Mouse (Mus musculus) lung, postnatal 0 days (tissue): ENCODE results near the gene Gpr137. TPM values are rescaled to one million over a fixed set of nuclear protein-coding genes. Genes with fewer than 3 reads are reported as not detected.

Experiments
- ATAC-seq: fragments of 200-750 bp; cut with Nextera tagmentation; 2 replicates; pipeline ENCODE4 v1.8.0; 2017; ENCODE audit warnings: moderate library complexity
- DNase-seq: peaks from one replicate; pipeline ENCODE4 v3.0.0-alpha.2; 2016; ENCODE audit warnings: low spot score
- H3K27ac ChIP-seq: fragments of 300-500 bp; sonication (generic); 2 replicates; pipeline ENCODE4 v1.5.1; 2014; ENCODE audit warnings: antibody characterized with exemption, mild to moderate bottlenecking, low read length, mixed read lengths
- H3K27me3 ChIP-seq: fragments of 300-500 bp; sonication (generic); replicated peaks from 2 replicates; pipeline ENCODE4 v1.6.1; 2014; ENCODE audit warnings: low read length, mixed read lengths; ENCODE audit not compliant: insufficient read depth
- H3K36me3 ChIP-seq: fragments of 300-500 bp; sonication (generic); 2 replicates; pipeline ENCODE4 v1.6.1; 2014; ENCODE audit warnings: low read length, mixed read lengths; ENCODE audit not compliant: insufficient read depth
- H3K4me1 ChIP-seq: fragments of 300-500 bp; sonication (generic); 2 replicates; pipeline ENCODE4 v1.6.1; 2014; ENCODE audit warnings: antibody characterized with exemption, low read depth, low read length, mixed read lengths; ENCODE audit not compliant: insufficient read depth
- H3K4me2 ChIP-seq: fragments of 300-500 bp; sonication (generic); replicated peaks from 2 replicates; pipeline ENCODE4 v1.6.1; 2014; ENCODE audit warnings: low read depth, mild to moderate bottlenecking, low read length, moderate library complexity, mixed read lengths
- H3K4me3 ChIP-seq: fragments of 300-500 bp; sonication (generic); 2 replicates; pipeline ENCODE4 v1.5.1; 2014; ENCODE audit warnings: low read depth, low read length
- H3K9ac ChIP-seq: fragments of 300-500 bp; sonication (generic); replicated peaks from 2 replicates; pipeline ENCODE4 v1.6.1; 2014; ENCODE audit warnings: low read depth, mild to moderate bottlenecking
- H3K9me3 ChIP-seq: fragments of 300-500 bp; sonication (generic); 2 replicates; pipeline ENCODE4 v1.6.1; 2016; ENCODE audit warnings: low read length, mixed read lengths
- CTCF ChIP-seq: IDR thresholded peaks from 2 replicates; pipeline ENCODE4 v1.5.1; 2016; ENCODE audit warnings: antibody characterized with exemption, mild to moderate bottlenecking
- EP300 ChIP-seq: IDR thresholded peaks from 2 replicates; pipeline ENCODE4 v1.6.1; 2016; ENCODE audit warnings: antibody characterized with exemption, mild to moderate bottlenecking, control low read depth
- WGBS: fragments of 180-500 bp; shearing (Covaris S2); extraction: QIAGEN DNeasy Blood & Tissue Kit; methylation state at CpG from one replicate; pipeline ENCODE4 v1.1.7; 2014; 5-methylcytosine and 5-hydroxymethylcytosine counted together
- polyA plus RNA-seq: library from polyadenylated mRNA; unstranded; fragments of >200 nt; fragmentation: Nextera tagmentation; extraction: Ambion mirVana; gene quantifications from 2 replicates; pipeline ENCODE4 v1.2.1, GENCODE M21; 2015

The Gpr137 gene
- polyA plus RNA-seq, 1 experiment from 2014 or later: 33.5 TPM

DNA sequence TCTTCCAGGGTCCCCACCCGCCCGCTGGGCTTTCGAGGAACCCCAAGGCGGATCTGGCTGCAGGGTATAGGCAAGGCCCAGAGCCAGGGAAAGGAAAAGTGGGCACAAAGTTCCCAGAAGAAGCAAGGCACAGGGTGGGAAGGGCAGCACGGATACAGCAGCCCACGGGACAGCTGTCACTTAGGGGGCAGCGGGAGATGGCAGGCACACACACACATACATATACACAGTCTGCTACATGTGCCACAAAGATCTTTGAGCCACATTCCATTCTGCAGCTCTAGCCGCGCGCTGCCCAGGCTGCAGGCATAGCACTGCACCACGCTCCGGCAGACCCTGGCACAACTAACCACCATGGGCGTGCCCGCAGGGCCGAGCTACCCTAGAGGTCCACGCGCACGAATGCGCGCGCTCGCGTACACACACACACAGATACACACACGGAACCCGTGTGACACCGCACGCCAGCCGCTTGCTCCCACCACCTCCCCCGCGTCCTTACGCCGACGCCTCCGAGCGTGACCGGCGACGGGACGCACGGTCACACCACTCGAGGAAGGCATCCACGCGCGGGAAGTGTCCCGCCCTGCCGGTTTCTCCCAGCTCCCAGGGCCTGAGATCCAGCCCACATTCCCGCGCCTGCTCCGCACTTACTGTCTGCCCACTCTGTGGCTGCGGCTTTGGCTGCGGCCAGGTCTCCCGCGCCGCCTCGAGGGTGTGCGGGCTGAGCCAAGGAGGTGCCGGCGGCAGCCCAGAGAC, 8.7 kb downstream of the Gpr137 start:
- ATAC-seq (peak; percentile 53), DNase-seq (no peak)
- no peaks in the 10 kb centered on the region for H3K9me3 ChIP-seq
- peaks cover 47% of the 10 kb centered on the region for H3K27me3 ChIP-seq
- no peaks in the 10 kb centered on the region for H3K36me3 ChIP-seq
- 6% methylated on average over 54 of the region's 58 CpGs for WGBS
- peak overlapping the region; percentile 72 for H3K4me2 ChIP-seq
- no peak overlapping the region for H3K27ac ChIP-seq
- H3K9ac ChIP-seq: no peak overlapping the region; the same call in 1 of the 2 replicates
- TF ChIP-seq EP300 (no peak), CTCF (no peak)
- peaks cover 5% of the 10 kb centered on the region; the same call in 1 of the 2 replicates for H3K4me1 ChIP-seq
- H3K4me3 ChIP-seq: peak overlapping the region; percentile 35

- TF ChIP-seq CTCF (no peak), EP300 (no peak)
Observed at GRCm38 (mm10) chr19:6933102-6933435, 9.2 kb downstream of the Gpr137 start.

DNA sequence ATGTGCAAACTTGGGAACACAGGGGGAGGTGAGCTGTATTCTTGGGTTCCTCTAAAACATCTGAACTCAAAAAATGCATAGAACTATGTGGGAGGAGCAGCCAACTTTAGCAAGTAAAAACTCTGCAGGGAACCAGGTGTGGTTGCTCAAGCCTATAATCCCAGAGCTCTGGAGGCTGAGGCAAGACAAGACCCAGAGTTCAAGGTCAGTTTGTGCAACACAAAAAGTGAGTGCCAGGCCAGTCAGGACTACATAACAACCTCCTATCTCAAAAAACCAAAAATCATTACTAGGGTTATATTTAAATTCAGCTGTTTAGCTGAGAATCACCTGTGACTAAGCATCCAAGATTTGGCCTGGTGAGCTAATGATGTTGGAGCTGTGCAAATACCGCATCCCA, 10.3 kb downstream of the Gpr137 start:
- Histone ChIP-seq H3K9me3 (no peaks in the 10 kb centered on the region), H3K36me3 (no peaks in the 10 kb centered on the region), H3K4me1 (peaks cover 6% of the 10 kb centered on the region; the same call in 1 of the 2 replicates), H3K27ac (no peak overlapping the region), H3K4me2 (no peak overlapping the region), H3K27me3 (peaks cover 60% of the 10 kb centered on the region), H3K9ac (no peak overlapping the region), H3K4me3 (no peak overlapping the region)
- no peak for TF ChIP-seq CTCF
- no peak for TF ChIP-seq EP300
- ATAC-seq: no peak
- WGBS: 61% methylated on average over 1 of the region's 1 CpGs
- no peak for DNase-seq

More at GRCm38 (mm10) chr19:6933102-6933435, 9.2 kb downstream of the Gpr137 start:
- ATAC-seq (no peak), DNase-seq (no peak)
- no peak overlapping the region for H3K4me2 ChIP-seq
- H3K27me3 ChIP-seq: peaks cover 49% of the 10 kb centered on the region
- 34% methylated on average over 4 of the region's 4 CpGs for WGBS
- H3K4me3 ChIP-seq: no peak overlapping the region
- no peak overlapping the region for H3K27ac ChIP-seq
- no peaks in the 10 kb centered on the region for H3K9me3 ChIP-seq
- H3K4me1 ChIP-seq: peaks cover 5% of the 10 kb centered on the region; the same call in 1 of the 2 replicates
- no peak overlapping the region for H3K9ac ChIP-seq
- no peaks in the 10 kb centered on the region for H3K36me3 ChIP-seq

DNA sequence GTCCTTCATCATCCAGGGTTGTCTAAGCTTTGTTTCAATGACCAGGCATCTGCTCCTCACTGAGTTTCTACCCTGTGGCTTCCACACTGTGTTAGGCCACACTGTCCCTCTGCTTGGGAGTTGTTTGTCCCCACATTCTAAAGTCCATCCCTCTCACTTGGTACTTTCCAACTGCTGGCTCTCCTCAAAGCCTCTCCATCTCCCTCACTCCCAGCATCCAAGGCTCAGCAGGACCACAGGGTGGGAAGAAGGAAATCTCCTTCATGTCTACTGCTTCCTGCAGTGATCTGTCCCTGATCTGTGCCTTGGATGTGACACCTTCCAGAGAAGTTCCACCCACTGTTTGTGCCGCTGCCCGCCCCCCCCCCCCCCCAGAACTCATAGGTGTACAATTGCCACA, 11.3 kb downstream of the Gpr137 start:
- no peak overlapping the region for H3K4me2 ChIP-seq
- H3K27ac ChIP-seq: no peak overlapping the region
- H3K4me3 ChIP-seq: no peak overlapping the region
- no peak overlapping the region for H3K9ac ChIP-seq
- 0% methylated on average over 2 of the region's 2 CpGs for WGBS
- ATAC-seq (no peak), DNase-seq (no peak)
- H3K4me1 ChIP-seq: peaks cover 10% of the 10 kb centered on the region; the same call in 1 of the 2 replicates
- H3K27me3 ChIP-seq: peaks cover 69% of the 10 kb centered on the region
- no peaks in the 10 kb centered on the region for H3K36me3 ChIP-seq
- no peak for TF ChIP-seq EP300
- TF ChIP-seq CTCF: no peak
- H3K9me3 ChIP-seq: no peaks in the 10 kb centered on the region

DNA sequence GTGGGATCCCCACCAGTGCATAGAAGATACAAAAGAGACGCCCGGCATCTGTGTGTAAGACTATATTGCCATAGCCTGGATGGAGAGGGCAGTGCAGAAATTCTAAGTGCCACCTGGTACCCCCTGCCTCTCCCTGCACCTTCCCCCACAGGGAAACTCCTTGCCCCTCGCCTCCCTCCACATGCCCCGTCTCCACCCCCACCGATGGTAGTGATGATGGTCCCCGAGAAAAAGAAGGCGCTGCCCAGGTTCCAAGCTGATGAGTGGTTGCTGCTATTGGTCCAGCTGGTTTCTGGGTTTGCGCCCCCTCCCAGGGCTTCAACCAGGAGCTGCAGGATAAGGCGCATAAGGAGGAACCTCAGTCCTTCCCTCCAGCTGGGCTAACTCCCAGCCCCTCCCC, 14.2 kb downstream of the Gpr137 start:
- Histone ChIP-seq H3K4me2 (no peak overlapping the region), H3K4me1 (peaks cover 9% of the 10 kb centered on the region; the same call in 1 of the 2 replicates), H3K36me3 (no peaks in the 10 kb centered on the region), H3K4me3 (no peak overlapping the region), H3K9ac (no peak overlapping the region), H3K27ac (no peak overlapping the region), H3K27me3 (peaks cover 51% of the 10 kb centered on the region), H3K9me3 (no peaks in the 10 kb centered on the region)
- DNase-seq (no peak), ATAC-seq (no peak)
- WGBS: 22% methylated on average over 7 of the region's 9 CpGs
- no peak for TF ChIP-seq EP300

GRCm38 (mm10) chr19:6926559-6927255, 15.6 kb downstream of the Gpr137 start:
- Histone ChIP-seq H3K27me3 (peaks cover 38% of the 10 kb centered on the region), H3K27ac (no peak overlapping the region)
- DNase-seq: no peak

More at GRCm38 (mm10) chr19:6926559-6927255, 15.6 kb downstream of the Gpr137 start:
- Histone ChIP-seq H3K9me3 (no peaks in the 10 kb centered on the region), H3K36me3 (no peaks in the 10 kb centered on the region), H3K4me3 (0 out of 2 replicates have a peak overlapping the region, but pooled peaks have one; percentile 8), H3K9ac (no peak overlapping the region), H3K4me1 (peaks cover 13% of the 10 kb centered on the region; the same call in 1 of the 2 replicates), H3K4me2 (0 out of 2 replicates have a peak overlapping the region, but pooled peaks have one; percentile 11)
- ATAC-seq: no peak
- no peak for TF ChIP-seq CTCF
- no peak for TF ChIP-seq EP300
- WGBS: 18% methylated on average over 26 of the region's 26 CpGs
